Mouse (Mus musculus) spleen, adult 2 months (tissue): ENCODE results near the gene Adcy2.

Experiments
- CTCF ChIP-seq: fragments of 200-500 bp; IDR thresholded peaks from 2 replicates; pipeline ENCODE4 v1.5.1; 2011; ENCODE audit warnings: mild to moderate bottlenecking, inconsistent platforms; ENCODE audit not compliant: insufficient read depth, insufficient read length, insufficient replicate concordance; ENCODE audit errors: extremely low read depth
- POLR2A ChIP-seq: fragments of 200-500 bp; IDR thresholded peaks from 2 replicates; pipeline ENCODE4 v1.6.1; 2011; ENCODE audit warnings: low read depth, low read length, inconsistent platforms

- no peak for TF ChIP-seq CTCF
- no peak for TF ChIP-seq POLR2A
These were observed 25.6 kb upstream of the Adcy2 start for GRCm38 (mm10) chr13:69024964-69025363.
